Mouse (Mus musculus): ENCODE results near the gene Npr1. TPM values are rescaled to one million over a fixed set of nuclear protein-coding genes. Genes with fewer than 3 reads are reported as not detected.
A peak's percentile ranks its signal among the peaks of the same experiment; 100 is the strongest.

The Npr1 gene
- polyA plus RNA-seq, 1 experiment from 2014 or later = 2.5 TPM

DNA sequence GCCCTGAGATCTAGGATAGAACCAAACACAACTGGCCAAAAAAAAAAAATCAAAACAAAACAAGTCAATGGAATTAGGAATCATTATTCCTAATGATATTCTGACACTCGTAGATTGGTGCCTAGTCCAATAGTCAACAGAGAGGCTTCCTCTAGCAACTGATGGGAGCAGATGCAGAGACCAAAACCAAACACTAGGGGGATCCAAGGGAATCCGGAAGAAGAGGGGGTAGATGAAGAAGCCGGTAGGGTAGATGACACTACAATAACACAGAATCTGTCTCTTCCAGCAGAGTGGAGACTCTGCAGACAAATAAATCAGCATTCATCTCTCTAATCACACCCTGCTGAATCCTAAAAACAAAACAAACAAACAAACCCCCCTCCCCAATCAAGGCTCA is 6.5 kb upstream of the Npr1 start:
- Histone ChIP-seq H3K9me3 (no peaks in the 10 kb centered on the region), H3K4me3 (no peak overlapping the region), H3K27me3 (peaks cover 8% of the 10 kb centered on the region; the same call in 1 of the 2 replicates), H3K36me3 (0 out of 2 replicates have a peak, but pooled peaks cover under 1% of the 10 kb centered on the region), H3K4me2 (replicated peaks) (no peak overlapping the region), H3K27ac (replicated peaks) (no peak overlapping the region), H3K9ac (replicated peaks) (no peak overlapping the region), H3K4me1 (0 out of 2 replicates have a peak, but pooled peaks cover 5% of the 10 kb centered on the region)
- ATAC-seq (ENCODE audit: low FRiP score, low read depth) = no peak
- 35% methylated on average over 3 of the region's 3 CpGs for WGBS

DNA sequence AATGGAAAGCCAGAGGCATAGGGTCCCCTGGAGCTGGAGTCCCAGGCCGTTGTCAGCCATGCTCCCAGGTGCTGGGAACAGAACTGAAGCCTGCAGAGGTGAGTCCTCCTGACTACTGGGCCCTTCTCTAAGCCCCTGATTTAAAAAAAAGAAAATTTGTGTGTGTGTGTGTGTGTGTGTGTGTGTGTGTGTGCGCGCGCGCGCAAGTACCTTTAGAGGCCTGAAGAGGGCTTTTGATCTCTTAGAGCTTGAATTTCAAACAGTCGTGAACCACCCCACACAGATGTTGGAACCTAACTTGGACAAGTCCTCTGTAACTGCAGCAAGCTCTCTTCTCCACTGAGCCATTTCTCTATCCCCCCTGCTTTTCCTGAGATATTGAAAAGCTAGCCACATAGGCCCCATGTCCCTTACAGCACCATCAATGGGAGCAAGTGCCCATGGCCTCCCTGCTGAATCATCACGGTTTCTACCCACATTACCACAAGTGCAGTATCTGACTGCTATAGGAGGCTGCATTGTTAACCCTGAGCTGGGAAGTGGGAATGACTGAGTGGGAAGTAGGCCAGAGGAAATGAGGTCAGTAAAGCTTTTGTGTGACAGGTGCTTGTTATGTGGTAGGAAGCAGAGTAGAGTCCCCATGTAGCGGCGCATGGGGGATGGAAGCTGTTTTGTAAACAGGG is 2.1 kb upstream of the Npr1 start:
- Histone ChIP-seq H3K9ac (replicated peaks) (no peak overlapping the region), H3K9me3 (no peaks in the 10 kb centered on the region), H3K4me1 (peaks cover 14% of the 10 kb centered on the region), H3K27ac (replicated peaks) (no peak overlapping the region), H3K4me3 (no peak overlapping the region), H3K4me2 (replicated peaks) (no peak overlapping the region), H3K27me3 (peaks cover 47% of the 10 kb centered on the region), H3K36me3 (no peaks in the 10 kb centered on the region)
- no peak for ATAC-seq (ENCODE audit: low FRiP score, low read depth)
- WGBS = 93% methylated on average over 10 of the region's 10 CpGs

DNA sequence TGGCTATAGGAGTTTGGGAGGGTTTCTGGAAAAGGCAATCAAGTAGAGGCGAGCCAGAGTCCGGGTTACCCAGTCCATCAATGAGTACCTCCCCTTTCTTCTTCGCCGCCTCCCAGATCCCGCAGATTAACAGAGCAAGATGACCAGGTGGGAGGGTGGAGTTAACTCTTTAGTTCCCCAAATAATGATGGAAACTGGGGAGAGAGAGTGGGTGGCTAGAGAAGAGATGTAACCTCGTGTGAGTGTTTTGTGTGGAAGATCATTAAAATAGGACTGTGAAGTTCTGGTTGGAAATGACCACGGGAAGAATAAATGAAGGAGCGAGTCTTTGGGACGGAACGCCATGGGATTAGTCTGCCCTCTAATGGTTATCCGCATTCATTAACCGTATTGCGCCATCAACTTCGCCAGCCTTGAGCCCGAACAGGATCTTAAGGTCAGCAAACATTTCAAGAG is 673 bp upstream of the Npr1 start:
- Histone ChIP-seq H3K9ac (replicated peaks) (peak overlapping the region; percentile 46; the same call in 1 of the 2 replicates), H3K36me3 (no peaks in the 10 kb centered on the region), H3K4me2 (replicated peaks) (peak overlapping the region; percentile 86), H3K9me3 (no peaks in the 10 kb centered on the region), H3K4me1 (peaks cover 14% of the 10 kb centered on the region), H3K27me3 (peaks cover 60% of the 10 kb centered on the region), H3K4me3 (peak overlapping the region; percentile 53), H3K27ac (replicated peaks) (no peak overlapping the region)
- WGBS = 0% methylated on average over 15 of the region's 15 CpGs
- peak; percentile 48 for ATAC-seq (ENCODE audit: low FRiP score, low read depth)

DNA sequence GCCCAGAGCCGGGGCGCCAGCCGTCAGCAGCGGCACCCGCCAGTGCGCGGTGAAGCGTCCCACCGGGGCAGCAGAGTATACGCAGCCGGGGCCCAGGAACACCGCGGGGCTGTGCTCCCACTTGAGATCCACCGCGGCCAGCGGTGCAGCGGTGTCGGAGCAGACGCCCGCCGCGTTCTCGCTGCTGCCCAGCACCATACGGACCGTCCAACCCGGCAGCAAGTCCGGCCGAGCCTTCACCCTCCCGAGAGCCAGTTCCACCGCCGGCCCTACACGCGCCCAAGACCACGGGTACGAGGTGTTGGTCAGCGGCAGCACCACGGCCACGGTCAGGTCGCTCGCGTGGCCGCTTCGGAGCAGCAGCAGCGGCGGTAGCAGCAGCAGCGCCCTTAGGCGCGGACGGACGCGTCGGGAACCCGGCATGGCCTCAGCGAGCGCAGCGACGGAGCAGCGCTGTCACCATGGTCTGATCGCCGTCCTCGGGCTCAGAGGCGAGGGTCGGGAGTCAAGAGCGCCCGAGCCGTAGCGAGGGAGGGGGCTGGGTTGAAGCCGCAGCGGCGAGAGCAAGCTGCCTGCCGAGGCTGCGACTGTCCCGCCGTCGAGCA is 483 bp downstream of the Npr1 start:
- H3K4me2 ChIP-seq (replicated peaks) = peak overlapping the region; percentile 86
- peak overlapping the region; percentile 53 for H3K4me3 ChIP-seq
- under 1% methylated on average over 75 of the region's 75 CpGs for WGBS
- peaks cover 70% of the 10 kb centered on the region for H3K27me3 ChIP-seq
- H3K4me1 ChIP-seq = peaks cover 14% of the 10 kb centered on the region
- no peak overlapping the region for H3K27ac ChIP-seq (replicated peaks)
- H3K9me3 ChIP-seq = no peaks in the 10 kb centered on the region
- peak; percentile 34; the same call in 1 of the 2 replicates for ATAC-seq (ENCODE audit: low FRiP score, low read depth)
- H3K36me3 ChIP-seq = no peaks in the 10 kb centered on the region
- peak overlapping the region; percentile 46; the same call in 1 of the 2 replicates for H3K9ac ChIP-seq (replicated peaks)

DNA sequence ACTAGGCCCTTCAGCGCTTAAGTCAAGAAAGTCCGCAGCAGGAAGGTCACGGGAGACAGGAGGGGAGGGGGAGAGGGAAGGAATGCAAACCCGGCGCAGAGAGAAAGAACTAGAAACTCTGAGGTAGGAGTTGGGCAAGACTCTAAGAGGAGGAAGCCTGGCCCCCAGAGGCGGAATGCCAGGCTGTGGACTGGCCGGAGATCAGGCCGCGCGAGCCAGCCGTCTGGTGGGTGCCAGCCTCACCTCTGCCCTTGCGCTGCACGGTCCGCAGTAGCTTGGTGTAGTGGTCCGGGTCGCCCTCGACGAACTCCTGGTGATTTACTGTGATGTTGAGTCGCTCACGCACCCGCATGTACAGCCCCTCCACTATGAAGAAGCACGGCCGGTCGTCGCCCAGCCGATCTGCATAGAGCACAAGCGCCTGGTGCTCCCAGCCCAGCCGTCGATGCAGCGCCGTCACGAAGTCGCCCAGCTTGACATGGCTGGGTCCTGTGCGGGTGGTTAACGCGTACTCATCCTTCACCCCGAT is 1.1 kb downstream of the Npr1 start:
- H3K27me3 ChIP-seq = peaks cover 75% of the 10 kb centered on the region
- no peak overlapping the region for H3K9ac ChIP-seq (replicated peaks)
- 11% methylated on average over 37 of the region's 37 CpGs for WGBS
- H3K27ac ChIP-seq (replicated peaks) = no peak overlapping the region
- peak overlapping the region; percentile 86 for H3K4me2 ChIP-seq (replicated peaks)
- H3K9me3 ChIP-seq = no peaks in the 10 kb centered on the region
- ATAC-seq (ENCODE audit: low FRiP score, low read depth) = 0 out of 2 replicates have a peak, but pooled peaks have one; percentile 20
- peaks cover 14% of the 10 kb centered on the region for H3K4me1 ChIP-seq
- peak overlapping the region; percentile 53 for H3K4me3 ChIP-seq
- H3K36me3 ChIP-seq = no peaks in the 10 kb centered on the region

DNA sequence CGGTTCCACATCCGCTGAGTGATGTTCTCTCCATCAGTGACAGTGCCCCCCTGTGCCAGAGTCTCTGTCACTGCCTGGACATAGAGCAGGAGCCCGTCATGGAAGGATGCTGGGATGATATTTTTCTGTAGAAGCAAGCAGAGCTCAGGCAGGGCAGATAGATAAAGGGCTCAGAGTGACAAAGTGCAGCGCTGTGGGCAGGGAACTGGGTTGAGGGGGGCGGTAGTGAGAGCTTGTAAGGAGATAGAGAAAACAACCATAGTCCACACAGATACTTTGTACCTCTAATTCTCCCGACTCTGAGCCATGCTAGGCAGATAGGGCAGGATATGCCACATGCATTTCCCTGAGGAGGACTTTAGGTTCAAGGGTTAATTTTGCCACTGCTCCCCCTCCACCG is 3.1 kb downstream of the Npr1 start:
- 38% methylated on average over 7 of the region's 7 CpGs for WGBS
- H3K9me3 ChIP-seq = no peaks in the 10 kb centered on the region
- H3K27ac ChIP-seq (replicated peaks) = no peak overlapping the region
- peaks cover 76% of the 10 kb centered on the region for H3K27me3 ChIP-seq
- no peak overlapping the region for H3K4me2 ChIP-seq (replicated peaks)
- no peak for ATAC-seq (ENCODE audit: low FRiP score, low read depth)
- no peak overlapping the region for H3K9ac ChIP-seq (replicated peaks)
- no peak overlapping the region for H3K4me3 ChIP-seq
- H3K4me1 ChIP-seq = peaks cover 14% of the 10 kb centered on the region
- H3K36me3 ChIP-seq = no peaks in the 10 kb centered on the region

DNA sequence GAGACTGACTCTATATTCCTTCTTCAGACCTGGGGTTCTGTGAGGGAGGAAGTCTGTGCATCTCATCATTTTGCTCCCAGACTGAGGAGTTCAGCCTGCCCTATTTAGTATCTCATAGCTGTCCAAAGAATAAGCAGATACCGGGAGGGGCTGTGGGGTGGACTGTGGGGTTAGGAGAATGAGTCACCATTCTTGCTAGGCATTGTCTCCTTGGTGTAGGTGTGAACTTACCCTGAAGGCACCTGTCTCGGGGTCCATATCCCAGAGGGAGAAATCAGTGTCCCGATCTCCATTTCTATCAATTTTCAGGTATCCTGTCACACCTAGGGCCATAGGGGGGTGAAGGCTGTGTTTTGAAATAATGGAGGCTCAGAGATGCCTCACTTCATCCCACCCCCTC is 3.7 kb downstream of the Npr1 start:
- Histone ChIP-seq H3K4me1 (peaks cover 14% of the 10 kb centered on the region), H3K4me2 (replicated peaks) (no peak overlapping the region), H3K9ac (replicated peaks) (no peak overlapping the region), H3K27me3 (peaks cover 73% of the 10 kb centered on the region), H3K4me3 (no peak overlapping the region), H3K9me3 (no peaks in the 10 kb centered on the region), H3K27ac (replicated peaks) (no peak overlapping the region), H3K36me3 (no peaks in the 10 kb centered on the region)
- 92% methylated on average over 3 of the region's 3 CpGs for WGBS
- no peak for ATAC-seq (ENCODE audit: low FRiP score, low read depth)

DNA sequence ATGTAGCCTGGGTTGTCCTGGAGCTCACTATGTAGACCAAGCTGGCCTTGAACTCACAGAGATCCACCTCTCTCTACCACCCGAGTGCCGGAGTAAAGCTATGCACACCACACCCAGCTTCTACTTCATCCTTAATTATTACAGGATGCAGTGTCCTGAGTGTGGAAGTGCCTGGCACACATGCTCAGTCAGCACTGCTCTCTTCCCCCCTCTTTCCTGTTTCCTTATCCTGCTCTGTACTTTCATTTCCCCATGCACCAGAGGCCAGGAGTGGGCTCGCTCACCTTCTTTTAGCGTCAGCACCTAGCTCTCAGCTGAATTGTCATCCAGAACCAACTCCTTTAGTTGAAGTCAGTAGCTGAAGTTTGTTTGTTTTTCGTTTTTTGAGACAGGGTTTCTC is 5.4 kb downstream of the Npr1 start:
- 78% methylated on average over 5 of the region's 5 CpGs for WGBS
- no peak for ATAC-seq (ENCODE audit: low FRiP score, low read depth)
- Histone ChIP-seq H3K27ac (replicated peaks) (no peak overlapping the region), H3K4me1 (0 out of 2 replicates have a peak, but pooled peaks cover 4% of the 10 kb centered on the region), H3K36me3 (no peaks in the 10 kb centered on the region), H3K4me3 (no peak overlapping the region), H3K9me3 (no peaks in the 10 kb centered on the region), H3K27me3 (peaks cover 68% of the 10 kb centered on the region), H3K4me2 (replicated peaks) (no peak overlapping the region), H3K9ac (replicated peaks) (no peak overlapping the region)

DNA sequence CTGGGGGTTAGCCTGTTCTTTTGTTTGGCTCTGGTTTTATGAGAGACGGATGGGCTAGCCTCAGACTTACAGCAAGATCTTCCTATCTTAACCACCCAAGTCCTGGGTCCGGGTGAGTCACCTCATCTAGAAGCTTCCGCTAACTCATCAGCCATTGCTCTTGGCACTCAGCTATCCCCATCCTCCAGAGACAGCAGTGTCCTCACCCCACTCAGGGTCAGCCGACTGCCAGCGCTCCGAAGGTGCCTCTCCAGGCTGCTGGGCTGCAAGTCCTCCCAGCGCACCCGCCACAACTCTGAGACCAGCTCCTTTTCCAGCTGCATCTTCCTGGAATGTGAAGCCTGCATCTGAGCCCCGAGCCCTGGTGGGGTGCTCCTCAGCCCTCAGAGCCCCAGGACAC is 5.9 kb downstream of the Npr1 start:
- H3K27ac ChIP-seq (replicated peaks) = no peak overlapping the region
- no peaks in the 10 kb centered on the region for H3K36me3 ChIP-seq
- no peak overlapping the region for H3K9ac ChIP-seq (replicated peaks)
- H3K4me2 ChIP-seq (replicated peaks) = no peak overlapping the region
- ATAC-seq (ENCODE audit: low FRiP score, low read depth) = no peak
- peaks cover 62% of the 10 kb centered on the region for H3K27me3 ChIP-seq
- no peaks in the 10 kb centered on the region for H3K4me1 ChIP-seq
- 78% methylated on average over 9 of the region's 9 CpGs for WGBS
- no peaks in the 10 kb centered on the region for H3K9me3 ChIP-seq
- H3K4me3 ChIP-seq = no peak overlapping the region

DNA sequence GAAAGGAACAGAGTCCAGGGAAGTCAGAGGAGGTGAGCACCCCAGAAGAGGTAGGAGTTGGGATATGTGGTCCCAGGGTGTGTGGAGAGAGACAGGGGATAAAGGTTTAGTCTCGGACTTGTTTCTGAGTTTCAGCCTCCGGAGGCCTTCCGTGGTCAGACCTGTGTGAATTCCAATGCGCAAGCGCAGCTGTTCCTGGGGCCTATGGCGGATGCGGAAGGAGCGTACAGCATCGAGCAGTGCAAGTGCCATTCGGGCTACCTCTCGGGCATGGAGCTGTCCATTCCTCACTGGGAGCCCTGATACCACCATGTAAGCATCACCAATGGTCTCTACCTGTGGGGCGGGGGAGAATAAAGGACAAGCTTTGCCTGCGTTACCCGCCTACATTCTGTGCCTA is 10.7 kb downstream of the Npr1 start:
- WGBS = 83% methylated on average over 14 of the region's 14 CpGs
- ATAC-seq (ENCODE audit: low FRiP score, low read depth) = no peak
- Histone ChIP-seq H3K27me3 (peaks cover 17% of the 10 kb centered on the region), H3K9ac (replicated peaks) (no peak overlapping the region), H3K36me3 (no peaks in the 10 kb centered on the region), H3K9me3 (no peaks in the 10 kb centered on the region), H3K4me3 (no peak overlapping the region), H3K27ac (replicated peaks) (no peak overlapping the region), H3K4me2 (replicated peaks) (no peak overlapping the region), H3K4me1 (no peaks in the 10 kb centered on the region)

DNA sequence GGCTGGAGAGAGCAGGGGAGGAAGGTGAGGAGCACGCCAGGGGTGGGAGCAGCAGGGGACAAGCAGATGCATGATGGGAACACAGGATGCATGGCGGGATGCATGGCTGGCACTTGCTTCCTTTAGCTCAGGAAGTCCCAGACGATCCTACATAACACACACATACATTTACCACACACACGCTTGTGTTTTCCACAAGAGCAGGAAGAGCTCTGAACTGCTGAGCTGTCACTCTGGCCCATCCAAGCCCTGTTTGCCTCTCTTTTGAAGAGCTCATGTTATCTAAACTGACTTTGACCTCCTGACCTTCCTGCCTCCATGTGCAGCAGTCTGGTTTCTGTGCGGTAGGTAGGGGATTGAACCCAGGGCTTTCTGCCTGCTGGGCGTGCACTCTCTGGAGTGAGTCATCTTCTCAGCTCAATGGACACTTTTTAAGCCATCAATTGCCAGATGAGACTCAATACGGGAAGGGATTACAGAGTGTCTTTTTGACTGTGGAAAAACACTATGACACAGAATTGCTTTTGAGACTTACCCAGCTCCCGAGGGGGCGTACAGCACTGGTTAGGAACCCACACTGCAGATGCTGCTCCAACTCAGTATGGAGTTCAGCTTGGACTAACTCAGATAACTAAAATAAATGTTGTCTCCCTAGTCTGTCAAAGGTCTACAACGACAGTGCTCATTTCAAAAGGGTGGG is 14.1 kb downstream of the Npr1 start:
- Histone ChIP-seq H3K36me3 (no peaks in the 10 kb centered on the region), H3K27ac (replicated peaks) (no peak overlapping the region), H3K9me3 (no peaks in the 10 kb centered on the region), H3K27me3 (peaks cover 7% of the 10 kb centered on the region; the same call in 1 of the 2 replicates), H3K4me2 (replicated peaks) (no peak overlapping the region), H3K4me3 (no peak overlapping the region), H3K4me1 (peaks cover 8% of the 10 kb centered on the region), H3K9ac (replicated peaks) (no peak overlapping the region)
- WGBS = 52% methylated on average over 10 of the region's 10 CpGs
- no peak for ATAC-seq (ENCODE audit: low FRiP score, low read depth)

DNA sequence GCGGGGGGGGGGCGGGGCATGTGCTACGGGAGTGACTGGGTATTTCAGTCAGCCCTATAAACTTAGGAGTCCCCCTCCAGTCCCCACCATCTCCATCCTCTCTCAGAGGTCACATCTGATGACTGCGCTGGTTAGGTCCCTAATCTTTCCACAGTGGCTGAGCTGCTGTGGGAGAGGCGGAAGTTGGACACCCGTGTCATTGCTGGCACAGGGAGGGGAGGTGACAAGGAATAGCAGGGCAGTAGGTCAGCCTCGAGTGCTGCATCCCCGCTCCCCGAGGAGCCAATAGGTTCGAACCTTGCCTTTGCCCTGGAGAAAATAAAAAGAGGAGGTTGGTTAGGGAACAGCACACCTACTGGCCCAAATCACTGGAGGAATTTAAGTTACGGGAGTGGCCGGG is 14.8 kb downstream of the Npr1 start:
- Histone ChIP-seq H3K27ac (replicated peaks) (no peak overlapping the region), H3K9ac (replicated peaks) (no peak overlapping the region), H3K4me1 (peaks cover 13% of the 10 kb centered on the region), H3K36me3 (no peaks in the 10 kb centered on the region), H3K4me3 (no peak overlapping the region), H3K4me2 (replicated peaks) (no peak overlapping the region), H3K27me3 (peaks cover under 1% of the 10 kb centered on the region; the same call in 1 of the 2 replicates), H3K9me3 (no peaks in the 10 kb centered on the region)
- no peak for ATAC-seq (ENCODE audit: low FRiP score, low read depth)
- 38% methylated on average over 12 of the region's 12 CpGs for WGBS
